Mouse (Mus musculus): ENCODE results near the gene Cela1. TPM values are rescaled to one million over a fixed set of nuclear protein-coding genes. Genes with fewer than 3 reads are reported as not detected.

Cela1 gene
- total and polyA plus RNA-seq, 2 experiments from 2014 or later, result 2.0 TPM

- DNase-seq (ENCODE audit: low spot score) (no peak), ATAC-seq (ENCODE audit: low FRiP score) (no peak)
- Histone ChIP-seq H3K36me3 (ENCODE audit: insufficient read depth, low read length) (no peaks in the 10 kb centered on the region), H3K27me3 (ENCODE audit: insufficient read depth, low read length) (peaks cover 31% of the 10 kb centered on the region), H3K4me2 (ENCODE audit: low read depth, low read length, poor library complexity, severe bottlenecking) (peak within 1 kb of the TSS; percentile 51), H3K9me3 (ENCODE audit: low read length) (no peaks in the 10 kb centered on the region), H3K4me1 (ENCODE audit: insufficient read depth, low read length) (no peaks in the 10 kb centered on the region), H3K27ac (ENCODE audit: low read depth, low read length) (no peak within 1 kb of the TSS), H3K4me3 (ENCODE audit: low read depth, low read length) (peak within 1 kb of the TSS; percentile 35), H3K9ac (replicated peaks; ENCODE audit: low read length, poor library complexity, severe bottlenecking) (peak within 1 kb of the TSS; percentile 29; the same call in 1 of the 2 replicates)
- 9% methylated on average over 35 of the region's 57 CpGs for WGBS
- TF ChIP-seq CTCF (IDR thresholded peaks at IDR 0.05), result no peak
Observed at GRCm38 (mm10) chr15:100729281-100729985, 41.7 kb upstream of the Cela1 start, which contains the start of gene Galnt6. TSS of gene Galnt6 (minus strand) at chr15:100729376.

- Histone ChIP-seq H3K9ac (replicated peaks; ENCODE audit: low read length, poor library complexity, severe bottlenecking) (no peak overlapping the region), H3K27ac (ENCODE audit: low read depth, low read length) (no peak overlapping the region), H3K4me2 (ENCODE audit: low read depth, low read length, poor library complexity, severe bottlenecking) (peak overlapping the region; percentile 51), H3K27me3 (ENCODE audit: insufficient read depth, low read length) (peaks cover 31% of the 10 kb centered on the region), H3K4me1 (ENCODE audit: insufficient read depth, low read length) (no peaks in the 10 kb centered on the region), H3K4me3 (ENCODE audit: low read depth, low read length) (peak overlapping the region; percentile 35), H3K36me3 (ENCODE audit: insufficient read depth, low read length) (no peaks in the 10 kb centered on the region), H3K9me3 (ENCODE audit: low read length) (no peaks in the 10 kb centered on the region)
- ATAC-seq (ENCODE audit: low FRiP score) (no peak), DNase-seq (ENCODE audit: low spot score) (no peak)
- TF ChIP-seq CTCF (IDR thresholded peaks at IDR 0.05), result no peak
- 29% methylated on average over 9 of the region's 9 CpGs for WGBS
Observed at GRCm38 (mm10) chr15:100728586-100728985, 40.9 kb upstream of the Cela1 start.

GRCm38 (mm10) chr15:100727834-100728233 is 40.1 kb upstream of the Cela1 start:
- no peaks in the 10 kb centered on the region for H3K9me3 ChIP-seq (ENCODE audit: low read length)
- no peak overlapping the region for H3K4me3 ChIP-seq (ENCODE audit: low read depth, low read length)
- WGBS, result 89% methylated on average over 11 of the region's 11 CpGs
- no peak for TF ChIP-seq CTCF (IDR thresholded peaks at IDR 0.05)
- no peaks in the 10 kb centered on the region for H3K36me3 ChIP-seq (ENCODE audit: insufficient read depth, low read length)
- no peak for DNase-seq (ENCODE audit: low spot score)
- no peak for ATAC-seq (ENCODE audit: low FRiP score)
- H3K4me1 ChIP-seq (ENCODE audit: insufficient read depth, low read length), result no peaks in the 10 kb centered on the region
- no peak overlapping the region for H3K27ac ChIP-seq (ENCODE audit: low read depth, low read length)
- peaks cover 31% of the 10 kb centered on the region for H3K27me3 ChIP-seq (ENCODE audit: insufficient read depth, low read length)
- no peak overlapping the region for H3K4me2 ChIP-seq (ENCODE audit: low read depth, low read length, poor library complexity, severe bottlenecking)
- H3K9ac ChIP-seq (replicated peaks; ENCODE audit: low read length, poor library complexity, severe bottlenecking), result no peak overlapping the region

GRCm38 (mm10) chr15:100726721-100727120 is 39.0 kb upstream of the Cela1 start:
- Histone ChIP-seq H3K27ac (ENCODE audit: low read depth, low read length) (no peak overlapping the region), H3K4me1 (ENCODE audit: insufficient read depth, low read length) (no peaks in the 10 kb centered on the region), H3K9me3 (ENCODE audit: low read length) (no peaks in the 10 kb centered on the region), H3K4me3 (ENCODE audit: low read depth, low read length) (no peak overlapping the region), H3K36me3 (ENCODE audit: insufficient read depth, low read length) (no peaks in the 10 kb centered on the region), H3K27me3 (ENCODE audit: insufficient read depth, low read length) (peaks cover 33% of the 10 kb centered on the region), H3K9ac (replicated peaks; ENCODE audit: low read length, poor library complexity, severe bottlenecking) (no peak overlapping the region), H3K4me2 (ENCODE audit: low read depth, low read length, poor library complexity, severe bottlenecking) (no peak overlapping the region)
- no peak for TF ChIP-seq CTCF (IDR thresholded peaks at IDR 0.05)
- WGBS, result 88% methylated on average over 11 of the region's 11 CpGs
- DNase-seq (ENCODE audit: low spot score), result no peak
- ATAC-seq (ENCODE audit: low FRiP score), result no peak

GRCm38 (mm10) chr15:100723505-100723904 is 35.8 kb upstream of the Cela1 start:
- H3K27me3 ChIP-seq (ENCODE audit: insufficient read depth, low read length), result peaks cover 9% of the 10 kb centered on the region
- no peak for ATAC-seq (ENCODE audit: low FRiP score)
- no peaks in the 10 kb centered on the region for H3K4me1 ChIP-seq (ENCODE audit: insufficient read depth, low read length)
- H3K4me2 ChIP-seq (ENCODE audit: low read depth, low read length, poor library complexity, severe bottlenecking), result no peak overlapping the region
- no peak overlapping the region for H3K4me3 ChIP-seq (ENCODE audit: low read depth, low read length)
- no peak for DNase-seq (ENCODE audit: low spot score)
- WGBS, result 84% methylated on average over 14 of the region's 14 CpGs
- H3K27ac ChIP-seq (ENCODE audit: low read depth, low read length), result no peak overlapping the region
- no peaks in the 10 kb centered on the region for H3K36me3 ChIP-seq (ENCODE audit: insufficient read depth, low read length)
- no peaks in the 10 kb centered on the region for H3K9me3 ChIP-seq (ENCODE audit: low read length)
- no peak overlapping the region for H3K9ac ChIP-seq (replicated peaks; ENCODE audit: low read length, poor library complexity, severe bottlenecking)
- no peak for TF ChIP-seq CTCF (IDR thresholded peaks at IDR 0.05)

- no peak for ATAC-seq (ENCODE audit: low FRiP score)
- no peaks in the 10 kb centered on the region for H3K4me1 ChIP-seq (ENCODE audit: insufficient read depth, low read length)
- no peak for TF ChIP-seq CTCF (IDR thresholded peaks at IDR 0.05)
- H3K27me3 ChIP-seq (ENCODE audit: insufficient read depth, low read length), result peaks cover 3% of the 10 kb centered on the region; the same call in 1 of the 2 replicates
- no peak overlapping the region for H3K27ac ChIP-seq (ENCODE audit: low read depth, low read length)
- 77% methylated on average over 6 of the region's 6 CpGs for WGBS
- no peaks in the 10 kb centered on the region for H3K36me3 ChIP-seq (ENCODE audit: insufficient read depth, low read length)
- H3K9ac ChIP-seq (replicated peaks; ENCODE audit: low read length, poor library complexity, severe bottlenecking), result no peak overlapping the region
- H3K4me3 ChIP-seq (ENCODE audit: low read depth, low read length), result no peak overlapping the region
- H3K4me2 ChIP-seq (ENCODE audit: low read depth, low read length, poor library complexity, severe bottlenecking), result no peak overlapping the region
- DNase-seq (ENCODE audit: low spot score), result no peak
- no peaks in the 10 kb centered on the region for H3K9me3 ChIP-seq (ENCODE audit: low read length)
Observed at GRCm38 (mm10) chr15:100722564-100722963, 34.8 kb upstream of the Cela1 start.

Measured in midbrain, postnatal 0 days (tissue).